Mouse (Mus musculus): ENCODE measurements at regions not wholly inside any gene's neighbourhood (a gene's known extent, or its start where the extent isn't known, plus 50 kb on each side); places are given as distances from the start of the nearest gene placed in this dataset.

GRCm38 (mm10) chr3:81482742-81483141 is 446.5 kb downstream of the Pdgfc start:
- DNase-seq (ENCODE audit: low spot score in 2 of 2), result no peak

GRCm38 (mm10) chr3:81483363-81483762 is 447.1 kb downstream of the Pdgfc start:
- no peak for DNase-seq (ENCODE audit: low spot score in 2 of 2)

GRCm38 (mm10) chr3:81505316-81505715 is 427.1 kb upstream of the Ctso start:
- DNase-seq (ENCODE audit: low spot score in 2 of 2), result no peak

GRCm38 (mm10) chr3:81508611-81509010 is 423.8 kb upstream of the Ctso start:
- DNase-seq (ENCODE audit: low spot score in 2 of 2), result no peak

- DNase-seq (ENCODE audit: low spot score in 2 of 2), result no peak
Observed at GRCm38 (mm10) chr3:81521804-81522203, 410.6 kb upstream of the Ctso start.

GRCm38 (mm10) chr3:81530872-81531271 is 401.5 kb upstream of the Ctso start:
- no peak for DNase-seq (ENCODE audit: low spot score in 2 of 2)

- DNase-seq (ENCODE audit: low spot score in 2 of 2), result no peak
Observed at GRCm38 (mm10) chr3:81535448-81536205, 396.8 kb upstream of the Ctso start.

GRCm38 (mm10) chr3:81554773-81555172 is 377.6 kb upstream of the Ctso start:
- DNase-seq (ENCODE audit: low spot score in 2 of 2), result no peak

- DNase-seq (ENCODE audit: low spot score in 2 of 2), result no peak
Observed at GRCm38 (mm10) chr3:81562610-81563258, 369.7 kb upstream of the Ctso start.

- DNase-seq (ENCODE audit: low spot score in 2 of 2), result no peak
Observed at GRCm38 (mm10) chr3:81563858-81564756, 368.3 kb upstream of the Ctso start.

- DNase-seq (ENCODE audit: low spot score in 2 of 2), result no peak
Observed at GRCm38 (mm10) chr3:81564757-81565063, 367.7 kb upstream of the Ctso start.

- DNase-seq (ENCODE audit: low spot score in 2 of 2), result no peak
Observed at GRCm38 (mm10) chr3:81583387-81584027, 348.9 kb upstream of the Ctso start.

GRCm38 (mm10) chr3:81589109-81589508 is 343.3 kb upstream of the Ctso start:
- peak; percentile 21 to 36 for DNase-seq (ENCODE audit: low spot score in 2 of 2)

GRCm38 (mm10) chr3:81629157-81629556 is 303.2 kb upstream of the Ctso start:
- DNase-seq (ENCODE audit: low spot score in 2 of 2), result no peak

GRCm38 (mm10) chr3:81658490-81658889 is 273.9 kb upstream of the Ctso start:
- DNase-seq (ENCODE audit: low spot score in 2 of 2), result no peak

GRCm38 (mm10) chr3:81661620-81662019 is 270.8 kb upstream of the Ctso start:
- DNase-seq (ENCODE audit: low spot score in 2 of 2), result peak in 1 of 2 experiments; percentile 32

- DNase-seq (ENCODE audit: low spot score in 2 of 2), result no peak
Observed at GRCm38 (mm10) chr3:81666262-81666661, 266.1 kb upstream of the Ctso start.

- DNase-seq (ENCODE audit: low spot score in 2 of 2), result no peak
Observed at GRCm38 (mm10) chr3:81676570-81676969, 255.8 kb upstream of the Ctso start.

- peak in 1 of 2 experiments; percentile 31 for DNase-seq (ENCODE audit: low spot score in 2 of 2)
Observed at GRCm38 (mm10) chr3:81701974-81702697, 230.3 kb upstream of the Ctso start.

- no peak for DNase-seq (ENCODE audit: low spot score in 2 of 2)
Observed at GRCm38 (mm10) chr3:81718911-81719310, 213.5 kb upstream of the Ctso start.

- peak; percentile 27 to 52 for DNase-seq (ENCODE audit: low spot score in 2 of 2)
Observed at GRCm38 (mm10) chr3:81735463-81735862, 196.9 kb upstream of the Ctso start.
